Mouse (Mus musculus) thymus, adult 2 months (tissue): Measurements from ENCODE around the gene Rbm33.

Source experiments
- CTCF ChIP-seq: fragments of 200-500 bp; IDR thresholded peaks from 2 replicates; pipeline ENCODE4 v1.5.1; 2012; ENCODE audit warnings: mild to moderate bottlenecking, control low read depth, low read length, moderate library complexity, borderline replicate concordance; ENCODE audit not compliant: control insufficient read depth, poor library complexity, insufficient read depth; ENCODE audit errors: extremely low read depth
- POLR2A ChIP-seq: fragments of 200-500 bp; IDR thresholded peaks from 2 replicates; pipeline ENCODE4 v1.6.1; 2012; ENCODE audit warnings: mild to moderate bottlenecking, low read length, control low read depth, moderate library complexity; ENCODE audit not compliant: control insufficient read depth, poor library complexity, insufficient read depth; ENCODE audit errors: extremely low read depth

DNA sequence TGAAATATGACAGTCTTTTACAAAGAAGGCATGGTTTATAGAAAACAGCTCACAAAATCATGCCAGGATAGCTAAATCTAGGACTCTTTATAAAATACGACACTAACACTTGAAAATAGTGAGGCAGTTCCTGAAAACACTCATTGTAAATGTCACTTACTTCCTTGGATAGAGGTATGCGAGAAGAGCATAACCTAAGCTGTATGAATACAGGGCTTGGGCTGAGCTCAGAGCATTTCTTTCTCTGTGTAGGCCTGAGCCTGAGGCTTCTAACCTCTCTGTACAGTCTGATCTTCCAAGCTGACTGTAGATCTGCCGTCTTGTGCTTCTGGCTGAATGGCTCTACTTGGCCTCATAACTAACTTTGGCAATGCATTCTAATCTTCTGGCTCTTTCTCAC is 69.9 kb downstream of the Rbm33 start:
- TF ChIP-seq CTCF = no peak
- no peak for TF ChIP-seq POLR2A
